Mouse (Mus musculus): Measurements from ENCODE around the gene Ppox.

Ppox gene

GRCm38 (mm10) chr1:171285096-171285892 is 4.3 kb upstream of the Ppox start:
- DNase-seq: no peak

- DNase-seq: no peak
Measured at GRCm38 (mm10) chr1:171284491-171284890, 3.5 kb upstream of the Ppox start.

- DNase-seq: no peak
Measured at GRCm38 (mm10) chr1:171283188-171284160, 2.5 kb upstream of the Ppox start.

- DNase-seq: no peak
Measured at GRCm38 (mm10) chr1:171282086-171282805, 1.3 kb upstream of the Ppox start.

GRCm38 (mm10) chr1:171281528-171281923 is 540 bp upstream of the Ppox start:
- peak; percentile 82 to 84 for DNase-seq

GRCm38 (mm10) chr1:171280250-171280915 is 603 bp downstream of the Ppox start:
- no peak for DNase-seq

GRCm38 (mm10) chr1:171279721-171280120 is 1.3 kb downstream of the Ppox start:
- no peak for DNase-seq

GRCm38 (mm10) chr1:171279012-171279705 is 1.8 kb downstream of the Ppox start:
- no peak for DNase-seq

GRCm38 (mm10) chr1:171278436-171278835 is 2.5 kb downstream of the Ppox start:
- no peak for DNase-seq

GRCm38 (mm10) chr1:171277736-171278135 is 3.2 kb downstream of the Ppox start:
- no peak for DNase-seq

- no peak for DNase-seq
Measured at GRCm38 (mm10) chr1:171276110-171276748, 4.8 kb downstream of the Ppox start.

- no peak for DNase-seq
Measured at GRCm38 (mm10) chr1:171275144-171275734, 5.7 kb downstream of the Ppox start.

GRCm38 (mm10) chr1:171274171-171274570 is 6.8 kb downstream of the Ppox start:
- no peak for DNase-seq

- DNase-seq: no peak
Measured at GRCm38 (mm10) chr1:171272086-171272485, 8.9 kb downstream of the Ppox start.

GRCm38 (mm10) chr1:171271622-171272021 is 9.4 kb downstream of the Ppox start:
- no peak for DNase-seq

GRCm38 (mm10) chr1:171271196-171271595 is 9.8 kb downstream of the Ppox start:
- no peak for DNase-seq

- DNase-seq: no peak
Measured at GRCm38 (mm10) chr1:171270573-171270900, 10.4 kb downstream of the Ppox start.

GRCm38 (mm10) chr1:171269848-171270572 is 11.0 kb downstream of the Ppox start, which contains the start of gene B4galt3:
Gene B4galt3, plus strand, starts transcription at chr1:171270328.
- peak; percentile 99 for DNase-seq

- DNase-seq: no peak
Measured at GRCm38 (mm10) chr1:171268341-171268740, 12.6 kb downstream of the Ppox start.
